Mouse (Mus musculus) MEL (cell line): ENCODE results near the gene Wdr34. TPM values are rescaled to one million over a fixed set of nuclear protein-coding genes. Genes with fewer than 3 reads are reported as not detected.

Experiments used
- DNase-seq: peaks from one replicate; pipeline ENCODE4 v3.0.0; 2011; ENCODE audit warnings: low read depth, low spot score
- H3K27ac ChIP-seq: 2 replicates; pipeline ENCODE4 v1.5.1; 2012; ENCODE audit warnings: low read depth, mild to moderate bottlenecking, control low read depth, low read length, moderate library complexity; ENCODE audit not compliant: control insufficient read depth
- H3K27me3 ChIP-seq, 2 experiments: fragments of 150-350 bp in 1 of 2; sonication (generic) in 1 of 2; 2 replicates each; pipeline ENCODE4 v1.6.1; 2012; ENCODE audit warnings: low read length in 2 of 2, mild to moderate bottlenecking in 2 of 2, improper control_type of control experiment in 1 of 2, moderate library complexity in 1 of 2; ENCODE audit not compliant: insufficient read depth in 2 of 2, control insufficient read depth in 1 of 2
- H3K36me3 ChIP-seq, 2 experiments: 2 replicates each; pipeline ENCODE4 v1.6.1; 2012 to 2014; ENCODE audit warnings: low read length in 2 of 2, improper control_type of control experiment in 1 of 2, inconsistent platforms in 1 of 2, mild to moderate bottlenecking in 1 of 2; ENCODE audit not compliant: insufficient read depth in 2 of 2, control insufficient read depth in 1 of 2
- H3K4me1 ChIP-seq, 2 experiments: fragments of 150-350 bp in 1 of 2; sonication (generic) in 1 of 2; 2 replicates each; pipeline ENCODE4 v1.6.1; 2012; ENCODE audit warnings: low read length in 2 of 2, improper control_type of control experiment in 1 of 2, mild to moderate bottlenecking in 1 of 2; ENCODE audit not compliant: insufficient read depth in 2 of 2, control insufficient read depth in 1 of 2
- H3K4me3 ChIP-seq, 2 experiments: fragments of 150-350 bp in 1 of 2; sonication (generic) in 1 of 2; 2 replicates each; pipeline ENCODE4 v1.5.1; 2012; ENCODE audit warnings: low read depth in 2 of 2, low read length in 2 of 2, mild to moderate bottlenecking in 2 of 2, moderate library complexity in 2 of 2, control low read depth in 1 of 2, improper control_type of control experiment in 1 of 2; ENCODE audit not compliant: control insufficient read depth in 1 of 2, insufficient read depth in 1 of 2
- H3K79me2 ChIP-seq: 2 replicates; pipeline ENCODE4 v1.6.1; 2012; ENCODE audit warnings: mild to moderate bottlenecking, low read length, moderate library complexity; ENCODE audit not compliant: control insufficient read depth, poor library complexity, insufficient read depth
- H3K9ac ChIP-seq: 2 replicates; pipeline ENCODE4 v1.6.1; 2012; ENCODE audit warnings: low read depth, mild to moderate bottlenecking, control low read depth, low read length, moderate library complexity; ENCODE audit not compliant: control insufficient read depth, poor library complexity, severe bottlenecking
- H3K9me3 ChIP-seq: fragments of 150-350 bp; sonication (generic); replicated peaks from 2 replicates; pipeline ENCODE4 v1.6.1; 2012; ENCODE audit warnings: mild to moderate bottlenecking, low read length, improper control_type of control experiment, moderate library complexity; ENCODE audit not compliant: insufficient read depth
- BHLHE40 ChIP-seq: IDR thresholded peaks from 2 replicates; pipeline ENCODE4 v1.6.1; 2012; ENCODE audit warnings: low read depth, mild to moderate bottlenecking, inconsistent platforms, low read length, improper control_type of control experiment, borderline replicate concordance
- CHD1 ChIP-seq: IDR thresholded peaks from 2 replicates; pipeline ENCODE4 v1.6.1; 2012; ENCODE audit warnings: low read depth, mild to moderate bottlenecking, inconsistent platforms, low read length, improper control_type of control experiment
- CHD2 ChIP-seq: IDR thresholded peaks from 2 replicates; pipeline ENCODE4 v1.6.1; 2011; ENCODE audit warnings: low read length, improper control_type of control experiment
- CTCF ChIP-seq, 3 experiments: IDR thresholded peaks in 2 of 3; conservative IDR thresholded peaks in 1 of 3; 2 replicates each; pipeline ENCODE4 v1.5.1; 2011 to 2012; ENCODE audit warnings: low read length in 3 of 3, low read depth in 2 of 3, mild to moderate bottlenecking in 2 of 3, improper control_type of control experiment in 1 of 3, inconsistent platforms in 1 of 3, mixed read lengths in 1 of 3, moderate library complexity in 1 of 3; ENCODE audit not compliant: control insufficient read depth in 1 of 3, insufficient read depth in 1 of 3, poor library complexity in 1 of 3, severe bottlenecking in 1 of 3
- E2F4 ChIP-seq: IDR thresholded peaks from 2 replicates; pipeline ENCODE4 v1.6.1; 2011; ENCODE audit warnings: low read depth, low read length, improper control_type of control experiment, borderline replicate concordance
- ELF1 ChIP-seq: IDR thresholded peaks from 2 replicates; pipeline ENCODE4 v1.6.1; 2014; ENCODE audit warnings: low read depth, mild to moderate bottlenecking, inconsistent platforms, low read length, improper control_type of control experiment, moderate library complexity
- EP300 ChIP-seq, 2 experiments: IDR thresholded peaks; 2 replicates each; pipeline ENCODE4 v1.6.1; 2011; ENCODE audit warnings: improper control_type of control experiment in 2 of 2, low read length in 2 of 2, low read depth in 1 of 2, mild to moderate bottlenecking in 1 of 2
- ETS1 ChIP-seq: IDR thresholded peaks from 2 replicates; pipeline ENCODE4 v1.6.1; 2012; ENCODE audit warnings: low read depth, mild to moderate bottlenecking, inconsistent platforms, low read length, improper control_type of control experiment, moderate library complexity
- GABPA ChIP-seq: IDR thresholded peaks from 2 replicates; pipeline ENCODE4 v1.6.1; 2012; ENCODE audit warnings: low read depth, mild to moderate bottlenecking, inconsistent platforms, low read length, improper control_type of control experiment, moderate library complexity
- GATA1 ChIP-seq: IDR thresholded peaks from 2 replicates; pipeline ENCODE4 v1.6.1; 2011; ENCODE audit warnings: low read depth, low read length, improper control_type of control experiment
- KAT2A ChIP-seq: conservative IDR thresholded peaks from 2 replicates; pipeline ENCODE4 v1.6.1; 2012; ENCODE audit warnings: low read depth, low read length, improper control_type of control experiment, inconsistent platforms
- MAX ChIP-seq: IDR thresholded peaks from 2 replicates; pipeline ENCODE4 v1.6.1; 2011; ENCODE audit warnings: low read length, improper control_type of control experiment
- MAZ ChIP-seq: IDR thresholded peaks from 2 replicates; pipeline ENCODE4 v1.6.1; 2012; ENCODE audit warnings: low read depth, mild to moderate bottlenecking, inconsistent platforms, low read length, improper control_type of control experiment
- MEF2A ChIP-seq: IDR thresholded peaks from 2 replicates; pipeline ENCODE4 v1.6.1; 2014; ENCODE audit warnings: low read depth, mild to moderate bottlenecking, inconsistent platforms, low read length, improper control_type of control experiment; ENCODE audit not compliant: poor library complexity, insufficient replicate concordance, severe bottlenecking; ENCODE audit errors: extremely low read depth
- MYB ChIP-seq: IDR thresholded peaks from 2 replicates; pipeline ENCODE4 v1.6.1; 2011; ENCODE audit warnings: mild to moderate bottlenecking, low read depth, low read length, improper control_type of control experiment
- MYC ChIP-seq: IDR thresholded peaks from 2 replicates; pipeline ENCODE4 v1.6.1; 2011; ENCODE audit warnings: low read depth, mild to moderate bottlenecking, low read length, improper control_type of control experiment, moderate library complexity
- NELFE ChIP-seq: IDR thresholded peaks from 2 replicates; pipeline ENCODE4 v1.6.1; 2011; ENCODE audit warnings: low read depth, low read length, improper control_type of control experiment
- POLR2A ChIP-seq, 2 experiments: IDR thresholded peaks; 2 replicates each; pipeline ENCODE4 v1.6.1; 2011 to 2012; ENCODE audit warnings: low read length in 2 of 2, mild to moderate bottlenecking in 2 of 2, control low read depth in 1 of 2, improper control_type of control experiment in 1 of 2, low read depth in 1 of 2, moderate library complexity in 1 of 2; ENCODE audit not compliant: control insufficient read depth in 1 of 2, insufficient read depth in 1 of 2, poor library complexity in 1 of 2
- POLR2AphosphoS2 ChIP-seq: IDR thresholded peaks from 2 replicates; pipeline ENCODE4 v1.6.1; 2011; ENCODE audit warnings: low read length, improper control_type of control experiment
- RAD21 ChIP-seq: IDR thresholded peaks from 2 replicates; pipeline ENCODE4 v1.6.1; 2011; ENCODE audit warnings: mild to moderate bottlenecking, low read depth, low read length, improper control_type of control experiment
- RCOR1 ChIP-seq: IDR thresholded peaks from 2 replicates; pipeline ENCODE4 v1.6.1; 2012; ENCODE audit warnings: low read depth, mild to moderate bottlenecking, inconsistent platforms, low read length, improper control_type of control experiment
- SIN3A ChIP-seq: IDR thresholded peaks from 2 replicates; pipeline ENCODE4 v1.6.1; 2012; ENCODE audit warnings: low read length, improper control_type of control experiment, inconsistent platforms
- SMC3 ChIP-seq: IDR thresholded peaks from 2 replicates; pipeline ENCODE4 v1.6.1; 2011; ENCODE audit warnings: low read depth, low read length, improper control_type of control experiment
- TAL1 ChIP-seq: IDR thresholded peaks from 2 replicates; pipeline ENCODE4 v1.6.1; 2012; ENCODE audit warnings: mild to moderate bottlenecking, inconsistent platforms, low read length, moderate library complexity, mixed read lengths
- TCF12 ChIP-seq: IDR thresholded peaks from 2 replicates; pipeline ENCODE4 v1.6.1; 2014; ENCODE audit warnings: low read depth, mild to moderate bottlenecking, inconsistent platforms, low read length, improper control_type of control experiment, moderate library complexity
- USF1 ChIP-seq: IDR thresholded peaks from 2 replicates; pipeline ENCODE4 v1.6.1; 2014; ENCODE audit warnings: low read depth, mild to moderate bottlenecking, inconsistent platforms, low read length, improper control_type of control experiment, moderate library complexity
- USF2 ChIP-seq, 2 experiments: IDR thresholded peaks; 2 replicates each; pipeline ENCODE4 v1.6.1; 2011 to 2012; ENCODE audit warnings: improper control_type of control experiment in 2 of 2, low read length in 2 of 2, borderline replicate concordance in 1 of 2, inconsistent platforms in 1 of 2, low read depth in 1 of 2, mild to moderate bottlenecking in 1 of 2; ENCODE audit not compliant: insufficient read depth in 1 of 2
- ZC3H11A ChIP-seq: IDR thresholded peaks from 2 replicates; pipeline ENCODE4 v1.6.1; 2012; ENCODE audit warnings: low read depth, mild to moderate bottlenecking, inconsistent platforms, low read length, improper control_type of control experiment
- ZMIZ1 ChIP-seq: IDR thresholded peaks from 2 replicates; pipeline ENCODE4 v1.6.1; 2012; ENCODE audit warnings: low read depth, mild to moderate bottlenecking, inconsistent platforms, low read length, improper control_type of control experiment, moderate library complexity
- ZNF384 ChIP-seq: IDR thresholded peaks from 2 replicates; pipeline ENCODE4 v1.6.1; 2012; ENCODE audit warnings: low read depth, mild to moderate bottlenecking, inconsistent platforms, low read length, improper control_type of control experiment
- polyA plus RNA-seq, 2 experiments: library from polyadenylated mRNA; stranded (reverse) in 1 of 2; unstranded in 1 of 2; fragments of >175 nt in 1 of 2; fragments of >200 nt in 1 of 2; gene quantifications; 2 replicates each; pipeline versions ENCODE4 v1.2.1 to v1.2.4; 2012; ENCODE audit warnings: low replicate concordance in 2 of 2, low read depth in 1 of 2; ENCODE audit not compliant: insufficient read length in 2 of 2, insufficient read depth in 1 of 2, missing spikeins in 1 of 2
- total RNA-seq: library from RNA; depleted of rRNA; stranded (reverse); fragments of 300-350 nt; gene quantifications from 2 replicates; pipeline ENCODE4 v1.2.3, GENCODE M21; 2012

Gene Wdr34
- total and polyA plus RNA-seq, 3 experiments = 49.3 to 78.3 TPM; not detected in 1

DNA sequence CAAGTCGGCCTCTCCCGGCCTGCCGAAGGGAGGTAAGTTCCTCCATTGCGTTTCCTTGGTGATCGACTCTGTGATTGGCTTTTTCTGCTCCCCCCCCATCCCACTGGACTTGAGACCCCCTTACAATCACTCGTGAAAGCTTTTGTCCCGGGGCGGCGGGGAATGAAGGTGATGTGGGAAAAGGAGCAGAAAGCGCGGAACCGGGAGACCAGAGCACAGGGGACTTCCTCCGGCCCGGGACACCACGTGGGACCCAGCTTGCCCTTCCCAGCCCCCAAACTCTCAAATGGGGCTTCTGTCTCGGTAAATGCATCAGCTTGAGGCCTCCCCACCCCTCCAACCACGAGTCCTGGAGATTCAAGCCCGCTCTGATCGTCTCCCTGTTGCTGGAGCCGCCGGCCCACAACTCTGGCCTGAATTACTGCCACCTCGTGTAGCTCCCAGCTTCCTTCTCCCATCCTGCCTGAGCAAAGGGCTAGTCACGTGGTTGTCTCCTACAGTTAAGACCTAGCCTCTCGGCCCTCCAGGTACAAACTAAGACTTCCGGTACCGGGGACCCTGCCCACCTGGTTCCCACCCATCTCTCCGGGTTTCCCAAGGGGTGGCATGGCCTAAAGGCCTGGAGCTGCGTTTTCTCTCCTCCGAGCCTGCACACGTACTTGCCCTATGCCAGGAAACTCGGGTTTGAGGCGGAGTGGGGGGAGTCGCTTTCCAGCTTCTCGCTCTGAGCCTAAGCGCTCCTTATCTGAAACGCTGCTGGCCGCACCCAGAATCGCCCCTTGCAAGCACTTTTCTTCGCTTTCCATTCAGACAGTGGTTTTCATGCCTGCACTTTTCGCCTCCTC, 13.8 kb upstream of the Wdr34 start (continued):
- peak; percentile 93 for TF ChIP-seq USF1

DNA sequence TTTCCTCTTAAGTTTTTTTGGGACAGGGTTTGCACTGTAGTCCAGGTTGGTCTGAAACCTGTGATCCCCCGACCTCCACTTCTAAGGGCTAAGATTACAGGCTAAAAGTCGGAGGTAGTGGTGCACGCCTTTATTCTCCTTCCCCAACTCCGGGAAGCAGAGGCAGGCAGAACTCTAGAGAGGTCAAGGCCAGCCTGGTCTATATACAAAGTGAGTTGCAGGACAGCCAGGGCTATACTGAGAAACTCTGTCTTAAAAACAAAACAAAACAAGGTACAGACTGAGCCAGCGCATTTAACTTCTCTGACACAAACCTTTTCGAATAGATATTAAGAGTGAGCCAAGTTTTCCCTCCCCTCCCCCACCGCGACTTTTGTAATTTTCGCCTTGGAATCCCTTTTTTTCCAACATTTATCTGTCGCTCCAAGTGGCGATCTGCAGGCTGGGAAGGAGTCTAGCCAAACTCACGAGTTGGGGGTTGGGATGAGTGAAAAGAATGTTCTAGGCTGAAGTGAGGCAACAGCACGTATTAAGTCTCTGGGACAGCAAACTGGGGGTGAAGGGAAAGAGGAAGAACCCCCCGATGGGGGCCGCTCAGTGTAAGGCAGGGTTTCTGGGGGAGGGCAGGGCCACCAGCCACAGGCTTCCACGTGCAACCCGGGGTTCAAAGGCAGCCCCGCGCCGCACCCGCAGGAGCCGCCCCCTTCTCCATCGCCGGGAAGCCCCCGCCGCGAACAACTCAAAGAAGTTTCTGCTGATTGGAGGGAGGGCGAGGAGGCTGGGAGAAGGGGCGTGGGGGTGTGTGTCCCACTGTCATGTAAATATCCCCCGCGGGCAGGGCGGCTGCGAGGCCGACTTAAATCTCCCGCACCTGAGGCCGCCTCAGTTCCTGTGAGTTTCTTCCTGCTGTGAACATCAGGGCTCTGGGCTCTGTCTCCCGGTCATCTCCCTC, 12.8 kb upstream of the Wdr34 start:
- H3K4me1 ChIP-seq = peaks cover 3 to 14% of the 10 kb centered on the region in 2 experiments; a peak in 3 of 4 replicates
- peaks cover 46% of the 10 kb centered on the region for H3K79me2 ChIP-seq
- H3K36me3 ChIP-seq = peaks cover 0 to 18% of the 10 kb centered on the region in 2 experiments; a peak in 2 of 4 replicates
- H3K27me3 ChIP-seq = no peaks in the 10 kb centered on the region
- no peaks in the 10 kb centered on the region for H3K9me3 ChIP-seq
- peak overlapping the region; percentile 99 for H3K9ac ChIP-seq
- DNase-seq = peak; percentile 94
- H3K4me3 ChIP-seq = peak overlapping the region; percentile 86 to 94
- H3K27ac ChIP-seq = peak overlapping the region; percentile 97
- TF ChIP-seq TCF12 (no peak; the same call in 1 of the 2 replicates), TAL1 (no peak), RAD21 (no peak), ELF1 (no peak), MYB (no peak), E2F4 (no peak; the same call in 1 of the 2 replicates), USF2 (IDR thresholded peaks at IDR 0.05; ENCODE audit: borderline replicate concordance in 1 of 2, insufficient read depth in 1 of 2, low read depth in 1 of 2, low read length in 2 of 2) (no peak), MEF2A (no peak), CTCF (IDR thresholded peaks at IDR 0.05 in 2 of 3, conservative IDR thresholded peaks at IDR 0.05 in 1 of 3; ENCODE audit: control insufficient read depth in 1 of 3, insufficient read depth in 1 of 3, low read depth in 2 of 3, low read length in 3 of 3, poor library complexity in 1 of 3, severe bottlenecking in 1 of 3) (no peak), GATA1 (no peak), USF1 (peak; percentile 19; the same call in 1 of the 2 replicates), GABPA (no peak), MAX (peak; percentile 91), CHD1 (0 out of 2 replicates have a peak, but pooled peaks have one; percentile 69), BHLHE40 (peak; percentile 46; the same call in 1 of the 2 replicates), ZC3H11A (no peak), POLR2A (IDR thresholded peaks at IDR 0.05; ENCODE audit: control insufficient read depth in 1 of 2, insufficient read depth in 1 of 2, low read depth in 1 of 2, low read length in 2 of 2, poor library complexity in 1 of 2) (peak in 1 of 2 experiments; percentile 54; a peak in 1 of 4 replicates), POLR2AphosphoS2 (no peak; the same call in 1 of the 2 replicates), CHD2 (peak; percentile 75), ZNF384 (no peak), NELFE (peak; percentile 23; the same call in 1 of the 2 replicates), KAT2A (no peak; the same call in 1 of the 2 replicates), RCOR1 (no peak), ETS1 (peak; percentile 21), MAZ (peak; percentile 81; the same call in 1 of the 2 replicates), MYC (peak; percentile 89), EP300 (IDR thresholded peaks at IDR 0.05; ENCODE audit: low read depth in 1 of 2, low read length in 2 of 2) (peak; percentile 6 to 26; a peak in 1 of 4 replicates), SMC3 (no peak), SIN3A (peak; percentile 71), ZMIZ1 (no peak)
